Mouse (Mus musculus) forebrain, embryonic 16.5 days (tissue): ENCODE measurements around the gene Psmb10. TPM values are rescaled to one million over a fixed set of nuclear protein-coding genes. Genes with fewer than 3 reads are reported as not detected.

ENCODE experiments used
- ATAC-seq: fragments of 200-750 bp; cut with Nextera tagmentation; 2 replicates; pipeline ENCODE4 v1.8.0; 2017; ENCODE audit warnings: mild to moderate bottlenecking, moderate library complexity
- H3K27ac ChIP-seq: fragments of 300-500 bp; sonication (generic); 2 replicates; pipeline ENCODE4 v1.5.1; 2014; ENCODE audit warnings: low read length, control low read depth
- H3K27me3 ChIP-seq: fragments of 300-500 bp; sonication (generic); replicated peaks from 2 replicates; pipeline ENCODE4 v1.6.1; 2014; ENCODE audit warnings: low read length; ENCODE audit not compliant: control insufficient read depth, insufficient read depth
- H3K36me3 ChIP-seq: fragments of 300-500 bp; sonication (generic); 2 replicates; pipeline ENCODE4 v1.6.1; 2014; ENCODE audit not compliant: control insufficient read depth, insufficient read depth
- H3K4me1 ChIP-seq: fragments of 300-500 bp; sonication (generic); replicated peaks from 2 replicates; pipeline ENCODE4 v1.6.1; 2014; ENCODE audit warnings: low read length; ENCODE audit not compliant: control insufficient read depth, insufficient read depth
- H3K4me2 ChIP-seq: fragments of 300-500 bp; sonication (generic); 2 replicates; pipeline ENCODE4 v1.6.1; 2014; ENCODE audit warnings: mild to moderate bottlenecking, low read length, control low read depth
- H3K4me3 ChIP-seq: fragments of 300-500 bp; sonication (generic); replicated peaks from 2 replicates; pipeline ENCODE4 v1.5.1; 2014; ENCODE audit warnings: mild to moderate bottlenecking, low read length, control low read depth
- H3K9ac ChIP-seq: fragments of 300-500 bp; sonication (generic); replicated peaks from 2 replicates; pipeline ENCODE4 v1.6.1; 2014; ENCODE audit warnings: low read depth, low read length, control low read depth
- H3K9me3 ChIP-seq: fragments of 300-500 bp; sonication (generic); 2 replicates; pipeline ENCODE4 v1.6.1; 2016; ENCODE audit warnings: low read length; ENCODE audit not compliant: control insufficient read depth
- WGBS: fragments of 180-500 bp; shearing (Covaris S2); extraction: QIAGEN DNeasy Blood & Tissue Kit; methylation state at CpG from one replicate; pipeline ENCODE4 v1.1.7; 2014; 5-methylcytosine and 5-hydroxymethylcytosine counted together
- polyA plus RNA-seq: library from polyadenylated mRNA; unstranded; fragments of >200 nt; fragmentation: Nextera tagmentation; extraction: Ambion mirVana; gene quantifications from 2 replicates; pipeline ENCODE4 v1.2.1, GENCODE M21; 2015

The Psmb10 gene
- polyA plus RNA-seq, 1 experiment from 2014 or later: 44.8 TPM

- Histone ChIP-seq H3K9ac (peak overlapping the region; percentile 70), H3K27ac (no peak overlapping the region), H3K4me2 (peak overlapping the region; percentile 67), H3K9me3 (no peaks in the 10 kb centered on the region), H3K4me3 (peak overlapping the region; percentile 59), H3K36me3 (no peaks in the 10 kb centered on the region), H3K27me3 (peaks cover 15% of the 10 kb centered on the region), H3K4me1 (no peaks in the 10 kb centered on the region)
- 3% methylated on average over 37 of the region's 40 CpGs for WGBS
- peak; percentile 75 for ATAC-seq
These were observed 27.1 kb upstream of the Psmb10 start for GRCm38 (mm10) chr8:105965266-105965904.

GRCm38 (mm10) chr8:105964506-105965265 lies 26.4 kb upstream of the Psmb10 start:
- no peaks in the 10 kb centered on the region for H3K9me3 ChIP-seq
- peak overlapping the region; percentile 67 for H3K4me2 ChIP-seq
- no peaks in the 10 kb centered on the region for H3K36me3 ChIP-seq
- no peak overlapping the region for H3K27ac ChIP-seq
- peaks cover 15% of the 10 kb centered on the region for H3K27me3 ChIP-seq
- no peak for ATAC-seq
- no peak overlapping the region for H3K9ac ChIP-seq
- 72% methylated on average over 12 of the region's 12 CpGs for WGBS
- H3K4me3 ChIP-seq: peak overlapping the region; percentile 59; the same call in 1 of the 2 replicates
- H3K4me1 ChIP-seq: no peaks in the 10 kb centered on the region

DNA sequence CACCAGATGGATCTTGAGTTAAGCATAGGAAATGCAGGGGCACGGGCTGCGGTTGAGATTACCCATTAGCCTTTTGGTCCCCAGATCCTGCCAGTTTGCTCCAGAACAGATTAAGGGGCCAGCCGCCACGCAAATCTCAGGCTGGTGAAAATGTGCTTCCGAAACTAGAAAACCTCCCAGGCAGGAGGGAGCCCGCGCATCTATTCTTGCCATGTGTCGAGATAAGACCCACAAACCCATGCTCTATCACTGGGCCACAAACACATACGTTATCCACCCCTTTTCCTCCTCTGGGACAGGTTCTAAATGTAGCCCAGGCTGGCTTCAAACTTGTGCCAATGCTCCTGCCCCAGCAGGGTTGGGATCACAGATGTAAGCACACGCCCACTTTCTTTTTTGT lies 23.3 kb upstream of the Psmb10 start:
- Histone ChIP-seq H3K36me3 (no peaks in the 10 kb centered on the region), H3K4me3 (no peak overlapping the region), H3K27me3 (peaks cover 4% of the 10 kb centered on the region), H3K4me2 (no peak overlapping the region), H3K9ac (no peak overlapping the region), H3K27ac (no peak overlapping the region), H3K4me1 (no peaks in the 10 kb centered on the region), H3K9me3 (no peaks in the 10 kb centered on the region)
- ATAC-seq: no peak
- 85% methylated on average over 10 of the region's 10 CpGs for WGBS

DNA sequence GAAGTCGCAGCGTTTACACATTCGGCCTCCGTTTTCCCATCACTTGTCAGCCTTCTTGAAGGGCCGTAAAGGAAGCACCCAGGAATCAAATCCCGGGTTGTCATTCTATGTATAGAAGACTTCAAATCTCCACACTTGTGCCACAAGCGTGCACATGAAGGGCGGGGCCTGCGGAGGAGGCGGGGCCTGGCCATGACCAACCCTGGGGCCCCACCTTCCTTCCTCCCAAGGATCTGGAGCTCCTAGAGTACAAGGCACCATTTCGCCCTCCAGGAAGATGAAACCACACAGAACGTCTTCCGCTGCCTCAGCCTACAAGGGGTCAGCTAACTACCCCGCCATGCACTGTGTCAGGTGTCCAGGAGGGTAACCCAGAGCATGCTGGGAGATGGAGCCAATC lies 22.9 kb upstream of the Psmb10 start:
- H3K4me2 ChIP-seq: no peak overlapping the region
- no peaks in the 10 kb centered on the region for H3K36me3 ChIP-seq
- H3K27me3 ChIP-seq: peaks cover 3% of the 10 kb centered on the region
- H3K4me1 ChIP-seq: no peaks in the 10 kb centered on the region
- no peak overlapping the region for H3K27ac ChIP-seq
- no peak overlapping the region for H3K4me3 ChIP-seq
- ATAC-seq: no peak
- H3K9me3 ChIP-seq: no peaks in the 10 kb centered on the region
- WGBS: 76% methylated on average over 14 of the region's 14 CpGs
- no peak overlapping the region for H3K9ac ChIP-seq

DNA sequence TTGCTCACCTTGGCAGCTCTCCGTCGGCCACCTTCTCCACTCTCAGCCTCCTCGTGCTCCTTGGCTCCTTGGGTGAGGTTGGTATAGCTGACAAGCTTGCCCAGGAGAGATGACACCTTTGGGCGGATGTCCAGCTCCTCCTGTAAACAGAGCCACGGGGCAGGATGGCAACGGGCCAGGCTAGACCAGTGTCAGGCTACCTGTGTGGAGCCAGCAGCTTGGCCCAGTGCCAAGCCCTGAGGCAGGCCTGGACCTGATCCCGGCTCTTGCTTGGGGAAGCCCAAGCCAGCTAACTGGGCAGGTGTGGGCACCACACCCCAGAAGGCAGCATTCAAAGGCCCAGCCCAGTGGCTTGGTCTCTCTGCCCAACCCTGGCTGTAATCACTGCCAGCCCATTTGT lies 21.1 kb upstream of the Psmb10 start:
- Histone ChIP-seq H3K4me3 (no peak overlapping the region), H3K4me2 (no peak overlapping the region), H3K9me3 (no peaks in the 10 kb centered on the region), H3K9ac (no peak overlapping the region), H3K27ac (no peak overlapping the region), H3K4me1 (no peaks in the 10 kb centered on the region), H3K36me3 (no peaks in the 10 kb centered on the region), H3K27me3 (no peaks in the 10 kb centered on the region)
- WGBS: 74% methylated on average over 7 of the region's 7 CpGs
- no peak for ATAC-seq

DNA sequence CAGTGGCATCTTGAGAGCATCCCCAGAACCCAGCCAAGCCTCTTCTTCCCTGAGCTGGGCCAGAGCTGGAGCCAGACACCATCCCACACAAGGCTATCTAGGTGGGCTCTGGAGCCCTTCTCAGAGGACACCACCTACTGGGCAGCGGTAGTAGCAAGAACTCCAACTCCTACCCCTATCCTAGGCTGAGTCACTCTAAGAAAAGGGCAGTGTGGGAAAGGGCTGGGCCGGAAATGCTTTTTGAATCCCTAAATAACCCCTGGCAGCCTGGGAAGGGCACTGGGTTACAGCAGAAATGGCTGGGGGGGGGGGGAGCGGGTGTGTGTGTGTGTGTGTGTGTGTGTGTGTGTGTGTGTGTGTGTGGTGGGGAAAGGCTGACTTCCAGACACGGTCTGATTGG lies 19.6 kb upstream of the Psmb10 start:
- H3K36me3 ChIP-seq: no peaks in the 10 kb centered on the region
- H3K4me1 ChIP-seq: no peaks in the 10 kb centered on the region
- no peaks in the 10 kb centered on the region for H3K9me3 ChIP-seq
- no peak overlapping the region for H3K4me2 ChIP-seq
- no peak overlapping the region for H3K27ac ChIP-seq
- no peak for ATAC-seq
- 76% methylated on average over 3 of the region's 4 CpGs for WGBS
- H3K4me3 ChIP-seq: no peak overlapping the region
- H3K27me3 ChIP-seq: no peaks in the 10 kb centered on the region
- no peak overlapping the region for H3K9ac ChIP-seq

- WGBS: 87% methylated on average over 4 of the region's 4 CpGs
- H3K4me1 ChIP-seq: no peaks in the 10 kb centered on the region
- H3K4me3 ChIP-seq: no peak overlapping the region
- H3K27ac ChIP-seq: no peak overlapping the region
- H3K27me3 ChIP-seq: no peaks in the 10 kb centered on the region
- no peak overlapping the region for H3K4me2 ChIP-seq
- no peak for ATAC-seq
- H3K36me3 ChIP-seq: no peaks in the 10 kb centered on the region
- no peaks in the 10 kb centered on the region for H3K9me3 ChIP-seq
- H3K9ac ChIP-seq: no peak overlapping the region
These were observed 18.3 kb upstream of the Psmb10 start for GRCm38 (mm10) chr8:105956556-105956955.

DNA sequence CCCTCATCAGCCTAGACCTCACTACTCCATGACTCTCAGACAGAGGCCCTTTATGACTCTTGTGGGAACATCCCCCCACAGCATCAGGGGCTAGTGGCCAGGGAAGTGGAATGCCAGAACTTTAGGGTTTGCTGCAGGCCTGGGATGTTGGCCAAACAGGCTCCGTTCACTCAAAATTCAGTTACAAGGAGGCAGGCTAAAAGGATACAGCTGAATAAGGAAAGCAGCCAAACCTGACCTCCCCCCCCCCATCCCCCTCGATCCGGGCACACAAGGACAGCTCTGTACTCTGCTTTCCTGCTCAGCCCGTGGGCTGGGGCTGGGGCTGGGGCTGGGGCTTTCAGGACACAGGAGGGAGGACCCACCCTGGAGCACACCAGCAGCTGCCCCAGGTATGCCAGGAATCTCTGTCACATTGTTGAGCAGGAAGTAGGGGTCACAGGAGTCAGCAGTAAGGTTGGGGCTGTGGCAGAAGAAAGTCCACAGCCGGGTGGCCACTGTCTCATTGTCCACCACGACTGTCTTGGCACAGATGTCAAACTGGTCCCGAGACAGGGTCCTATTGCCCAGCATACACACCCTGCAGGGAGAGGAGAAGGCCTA lies 12.9 kb upstream of the Psmb10 start:
- 45% methylated on average over 7 of the region's 7 CpGs for WGBS
- H3K4me2 ChIP-seq: no peak overlapping the region
- no peaks in the 10 kb centered on the region for H3K36me3 ChIP-seq
- H3K27me3 ChIP-seq: no peaks in the 10 kb centered on the region
- peak overlapping the region; percentile 60 for H3K27ac ChIP-seq
- no peaks in the 10 kb centered on the region for H3K9me3 ChIP-seq
- H3K9ac ChIP-seq: no peak overlapping the region
- H3K4me1 ChIP-seq: peaks cover 11% of the 10 kb centered on the region
- no peak overlapping the region for H3K4me3 ChIP-seq
- peak; percentile 88 for ATAC-seq

- Histone ChIP-seq H3K36me3 (no peaks in the 10 kb centered on the region), H3K27ac (no peak overlapping the region), H3K4me2 (no peak overlapping the region), H3K9me3 (no peaks in the 10 kb centered on the region), H3K4me1 (peaks cover 11% of the 10 kb centered on the region), H3K4me3 (no peak overlapping the region), H3K27me3 (no peaks in the 10 kb centered on the region), H3K9ac (no peak overlapping the region)
- WGBS: 46% methylated on average over 10 of the region's 10 CpGs
- 0 out of 2 replicates have a peak, but pooled peaks have one; percentile 29 for ATAC-seq
These were observed 11.1 kb upstream of the Psmb10 start for GRCm38 (mm10) chr8:105949350-105949749.
